Mouse (Mus musculus) limb, embryonic 14.5 days (tissue): ENCODE data around the gene Hist1h2ai. TPM values are rescaled to one million over a fixed set of nuclear protein-coding genes. Genes with fewer than 3 reads are reported as not detected.
"Not testable (repeated sequence)": the region's sequence is repeated elsewhere in the genome, so short reads cannot be mapped to it uniquely, and the experiment has no call there.

Experiments used
- ATAC-seq: fragments of 200-750 bp; cut with Nextera tagmentation; 2 replicates; pipeline ENCODE4 v1.8.0; 2017; ENCODE audit warnings: low read depth, moderate number of reproducible peaks, moderate TSS enrichment; ENCODE audit not compliant: low FRiP score
- DNase-seq: peaks from one replicate; pipeline ENCODE4 v3.0.0-alpha.2; 2015; ENCODE audit warnings: low spot score
- H3K27ac ChIP-seq: fragments of 300-500 bp; sonication (generic); replicated peaks from 2 replicates; pipeline ENCODE4 v1.5.1; 2014; ENCODE audit warnings: low read depth, mild to moderate bottlenecking, low read length, moderate library complexity, mixed read lengths
- H3K27me3 ChIP-seq: fragments of 300-500 bp; sonication (generic); 2 replicates; pipeline ENCODE4 v1.6.1; 2014; ENCODE audit warnings: low read length, mixed read lengths; ENCODE audit not compliant: control insufficient read depth, insufficient read depth
- H3K36me3 ChIP-seq: fragments of 300-500 bp; sonication (generic); 2 replicates; pipeline ENCODE4 v1.6.1; 2014; ENCODE audit warnings: mild to moderate bottlenecking, low read length, moderate library complexity, mixed read lengths; ENCODE audit not compliant: control insufficient read depth, insufficient read depth
- H3K4me1 ChIP-seq: fragments of 300-500 bp; sonication (generic); 2 replicates; pipeline ENCODE4 v1.6.1; 2014; ENCODE audit warnings: antibody characterized with exemption, low read length, mixed read lengths; ENCODE audit not compliant: control insufficient read depth, insufficient read depth
- H3K4me2 ChIP-seq: fragments of 300-500 bp; sonication (generic); replicated peaks from 2 replicates; pipeline ENCODE4 v1.6.1; 2014; ENCODE audit warnings: low read depth, mild to moderate bottlenecking, low read length, moderate library complexity; ENCODE audit not compliant: severe bottlenecking
- H3K4me3 ChIP-seq: fragments of 300-500 bp; sonication (generic); replicated peaks from 2 replicates; pipeline ENCODE4 v1.5.1; 2014; ENCODE audit warnings: low read length
- H3K9ac ChIP-seq: fragments of 300-500 bp; sonication (generic); 2 replicates; pipeline ENCODE4 v1.6.1; 2014; ENCODE audit warnings: mild to moderate bottlenecking, low read depth, low read length, moderate library complexity; ENCODE audit not compliant: severe bottlenecking
- H3K9me3 ChIP-seq: fragments of 300-500 bp; sonication (generic); 2 replicates; pipeline ENCODE4 v1.6.1; 2016; ENCODE audit warnings: low read length; ENCODE audit not compliant: control insufficient read depth
- POLR2A ChIP-seq: fragments of 200-500 bp; IDR thresholded peaks from 2 replicates; pipeline ENCODE4 v1.8.0; 2012; ENCODE audit warnings: inconsistent platforms, mild to moderate bottlenecking, moderate library complexity, borderline replicate concordance; ENCODE audit not compliant: insufficient read depth, insufficient read length; ENCODE audit errors: extremely low read depth
- WGBS: fragments of 180-500 bp; shearing (Covaris S2); extraction: QIAGEN DNeasy Blood & Tissue Kit; methylation state at CpG from one replicate; pipeline ENCODE4 v1.1.7; 2014; 5-methylcytosine and 5-hydroxymethylcytosine counted together
- polyA plus RNA-seq, 2 experiments: library from polyadenylated mRNA; depleted of rRNA in 1 of 2; stranded (reverse) in 1 of 2; unstranded in 1 of 2; fragments of >200 nt; fragmentation: Nextera tagmentation in 1 of 2; extraction: Ambion mirVana in 1 of 2; gene quantifications; 2 replicates each; pipeline versions ENCODE4 v1.2.1 to v1.2.3; 2012 to 2014

The Hist1h2ai gene
- polyA plus RNA-seq (2012; rRNA removed) = 17.5 and 34.8 TPM in 2 replicates
- 30.7 and 38.1 TPM in 2 replicates for polyA plus RNA-seq (2014; fragmentation: Nextera tagmentation; extraction: Ambion mirVana)

DNA sequence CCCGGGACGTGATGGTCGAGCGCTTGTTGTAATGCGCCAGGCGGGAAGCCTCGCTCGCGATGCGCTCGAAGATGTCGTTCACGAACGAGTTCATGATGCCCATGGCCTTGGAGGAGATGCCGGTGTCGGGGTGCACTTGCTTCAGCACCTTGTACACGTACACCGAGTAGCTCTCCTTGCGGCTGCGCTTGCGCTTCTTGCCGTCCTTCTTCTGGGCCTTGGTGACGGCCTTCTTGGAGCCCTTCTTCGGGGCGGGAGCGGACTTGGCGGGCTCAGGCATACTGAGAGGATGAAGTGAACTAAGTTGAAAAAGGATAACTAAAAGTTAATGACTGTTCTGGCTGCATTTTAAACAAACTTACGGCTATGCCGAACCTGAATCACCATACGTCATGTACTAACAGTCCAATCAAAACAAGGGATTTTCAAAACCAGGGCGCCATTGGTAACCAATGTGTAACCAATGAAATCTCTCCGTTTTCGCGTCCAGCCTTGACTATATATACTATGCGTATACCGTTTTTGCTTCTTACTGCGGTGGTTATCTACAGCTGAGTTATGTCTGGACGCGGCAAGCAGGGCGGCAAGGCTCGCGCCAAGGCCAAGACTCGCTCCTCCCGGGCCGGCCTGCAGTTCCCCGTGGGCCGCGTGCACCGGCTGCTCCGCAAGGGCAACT is at the start of gene Hist1h2ai, which contains the start of gene Hist1h2bl:
TSS of gene Hist1h2ai (plus strand) at position 559 of the 676 bp plus-strand sequence.
TSS of gene Hist1h2bl (minus strand) at position 280 of the 676 bp plus-strand sequence.
- peak within 1 kb of the TSS; percentile 42 for H3K4me3 ChIP-seq
- 3% methylated on average over 24 of the region's 50 CpGs for WGBS
- DNase-seq = peak; percentile 99
- ATAC-seq = peak; percentile 91
- peaks cover 22% of the 10 kb centered on the region for H3K4me1 ChIP-seq
- not testable (repeated sequence) for H3K36me3 ChIP-seq, H3K27me3 ChIP-seq, H3K9me3 ChIP-seq
- H3K4me2 ChIP-seq = peak within 1 kb of the TSS; percentile 79
- peak within 1 kb of the TSS; percentile 68 for H3K9ac ChIP-seq
- H3K27ac ChIP-seq = peak within 1 kb of the TSS; percentile 93
- TF ChIP-seq POLR2A = peak; percentile 84; the same call in 1 of the 2 replicates

DNA sequence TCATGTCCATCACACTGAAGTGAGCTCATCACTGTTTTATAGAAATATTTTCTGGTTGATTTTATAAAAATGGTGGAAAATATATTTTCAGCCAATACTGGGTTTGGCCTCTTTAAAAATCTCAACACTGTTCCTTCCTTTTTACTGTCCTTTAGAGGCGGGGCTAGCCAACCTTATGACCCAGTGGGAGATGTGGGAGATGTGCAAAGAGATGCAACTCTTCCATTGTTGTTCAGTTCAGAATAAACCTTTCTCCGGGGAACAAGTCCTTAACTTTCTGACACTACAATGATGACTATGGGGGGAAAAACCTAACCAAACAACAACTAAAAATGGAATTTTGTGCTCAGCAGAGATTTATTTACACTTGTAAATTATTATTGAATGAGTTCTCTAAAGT is 38.9 kb upstream of the Hist1h2ai start, which contains the start of gene Olfr1360:
TSS of gene Olfr1360 (minus strand) at position 101 of the 400 bp plus-strand sequence.
- Histone ChIP-seq H3K9ac (no peak within 1 kb of the TSS), H3K4me3 (no peak within 1 kb of the TSS), H3K4me2 (no peak within 1 kb of the TSS), H3K9me3 (no peaks in the 10 kb centered on the region), H3K27me3 (no peaks in the 10 kb centered on the region), H3K27ac (no peak within 1 kb of the TSS), H3K36me3 (no peaks in the 10 kb centered on the region), H3K4me1 (no peaks in the 10 kb centered on the region)
- DNase-seq (no peak), ATAC-seq (no peak)
- TF ChIP-seq POLR2A = no peak
- 87% methylated on average over 2 of the region's 2 CpGs for WGBS

DNA sequence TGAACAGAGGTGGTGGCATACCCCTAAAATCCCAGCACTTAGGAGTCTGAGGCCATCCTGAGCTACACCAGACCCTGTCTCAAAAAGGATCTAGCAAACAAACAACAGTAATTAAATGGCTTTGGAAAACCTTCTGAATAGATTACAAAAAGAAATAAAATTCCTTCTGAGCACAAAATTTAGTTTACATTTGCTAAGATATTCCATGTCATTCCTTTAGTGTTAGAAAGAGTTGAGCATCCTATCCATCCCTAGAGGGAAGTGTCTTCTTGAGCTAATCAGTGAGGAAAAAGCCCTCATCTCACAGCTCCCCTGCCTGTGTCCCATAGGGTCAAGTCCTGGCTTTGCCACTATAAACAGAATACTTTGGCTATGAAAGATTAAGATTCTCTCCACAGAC is 18.4 kb upstream of the Hist1h2ai start, which contains the start of gene Olfr1359:
TSS of gene Olfr1359 (plus strand) at position 301 of the 400 bp plus-strand sequence.
- Histone ChIP-seq H3K9ac (no peak within 1 kb of the TSS), H3K27ac (no peak within 1 kb of the TSS), H3K4me2 (no peak within 1 kb of the TSS), H3K27me3 (no peaks in the 10 kb centered on the region), H3K9me3 (no peaks in the 10 kb centered on the region), H3K36me3 (no peaks in the 10 kb centered on the region), H3K4me1 (no peaks in the 10 kb centered on the region), H3K4me3 (no peak within 1 kb of the TSS)
- no peak for ATAC-seq
- TF ChIP-seq POLR2A = no peak
- DNase-seq = no peak

DNA sequence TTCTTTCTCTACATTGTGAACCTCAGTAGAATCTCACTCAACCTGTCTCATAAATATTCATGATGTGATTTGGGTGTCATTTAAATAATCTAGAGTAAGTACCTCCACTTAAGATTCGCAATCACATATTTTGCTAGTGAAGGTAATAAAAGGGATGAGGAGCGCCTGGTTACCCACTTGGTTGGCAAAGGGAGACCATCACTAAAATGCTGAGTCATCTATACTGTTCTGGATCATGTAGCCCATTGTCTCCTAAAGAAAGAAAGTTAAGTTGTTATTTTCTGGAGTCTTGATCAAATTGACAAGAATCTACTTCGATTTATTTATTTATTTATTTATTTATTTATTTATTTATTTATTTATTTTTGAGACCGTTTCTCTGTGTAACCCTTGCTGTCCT is 9.6 kb upstream of the Hist1h2ai start:
- Histone ChIP-seq H3K27me3 (no peaks in the 10 kb centered on the region), H3K36me3 (no peaks in the 10 kb centered on the region), H3K4me2 (no peak overlapping the region), H3K4me1 (no peaks in the 10 kb centered on the region), H3K4me3 (no peak overlapping the region), H3K27ac (no peak overlapping the region), H3K9ac (no peak overlapping the region), H3K9me3 (no peaks in the 10 kb centered on the region)
- ATAC-seq = no peak
- no peak for DNase-seq
- 69% methylated on average over 4 of the region's 4 CpGs for WGBS
- no peak for TF ChIP-seq POLR2A

DNA sequence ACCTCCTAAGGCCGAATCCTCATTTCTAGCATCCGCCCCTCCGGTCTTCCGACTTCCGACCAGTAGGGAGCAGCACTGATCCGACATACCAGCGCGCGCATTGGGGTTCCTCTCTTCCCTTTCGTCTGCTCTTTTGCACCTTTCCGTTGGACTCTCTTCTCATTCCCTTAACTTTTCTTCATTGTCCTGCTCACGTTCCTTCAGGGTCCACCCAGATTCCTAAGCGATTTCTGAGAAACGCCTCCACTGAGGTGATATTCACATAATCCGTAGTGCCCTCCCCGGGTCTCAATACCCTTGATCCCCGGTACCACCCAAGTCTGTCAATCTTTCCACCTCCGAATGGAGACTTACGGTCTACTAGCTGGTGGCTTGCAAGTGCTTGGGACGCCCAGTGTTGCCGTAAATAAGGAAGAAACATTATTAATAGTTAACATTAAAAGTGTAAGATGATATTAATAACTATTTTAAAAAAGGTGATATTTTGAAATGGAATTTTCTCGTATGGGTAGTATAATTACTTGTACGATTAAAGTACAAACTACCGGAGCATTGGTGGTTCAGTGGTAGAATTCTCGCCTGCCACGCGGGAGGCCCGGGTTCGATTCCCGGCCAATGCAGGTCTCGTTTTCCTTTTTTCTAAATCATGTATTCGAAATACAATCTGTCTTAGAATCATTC is 6.1 kb upstream of the Hist1h2ai start:
- no peaks in the 10 kb centered on the region for H3K9me3 ChIP-seq
- H3K4me3 ChIP-seq = peak overlapping the region; percentile 68
- H3K27me3 ChIP-seq = no peaks in the 10 kb centered on the region
- H3K27ac ChIP-seq = peak overlapping the region; percentile 90
- H3K36me3 ChIP-seq = no peaks in the 10 kb centered on the region
- WGBS = under 1% methylated on average over 32 of the region's 32 CpGs
- TF ChIP-seq POLR2A = no peak
- ATAC-seq (peak; percentile 83), DNase-seq (peak; percentile 93)
- H3K4me2 ChIP-seq = peak overlapping the region; percentile 48
- peaks cover 3% of the 10 kb centered on the region for H3K4me1 ChIP-seq
- peak overlapping the region; percentile 66 for H3K9ac ChIP-seq
